In genomic region chr2:94264631-94265098, GRCm38 (mm10) we compare ENCODE assay signal across 8 mouse cellular contexts.
DNase-seq lines count a peak whose midpoint lies in the region; ATAC-seq and TF ChIP-seq lines count a peak whose summit lies in the region.

No protein-coding gene starts in this region.

- no peaks in the 10 kb centered on the region for H3K36me3 ChIP-seq in kidney, adult 2 months (ENCODE audit: control insufficient read depth, insufficient read depth, low read length)
- H3K36me3 ChIP-seq in hindbrain, embryonic 12.5 days: no peaks in the 10 kb centered on the region
- no peaks in the 10 kb centered on the region for H3K36me3 ChIP-seq in midbrain, embryonic 16.5 days (ENCODE audit: control insufficient read depth, insufficient read depth, low read length)

- no peak overlapping the region for H3K27ac ChIP-seq in kidney, adult 2 months (ENCODE audit: insufficient read depth, low read depth, low read length)
- peak overlapping the region; percentile 70 for H3K27ac ChIP-seq in hindbrain, embryonic 12.5 days
- H3K27ac ChIP-seq in midbrain, embryonic 16.5 days (ENCODE audit: low read length): peak overlapping the region; percentile 89

- peak; percentile 55 for ATAC-seq in hindbrain, embryonic 12.5 days (ENCODE audit: low FRiP score)
- ATAC-seq in midbrain, embryonic 16.5 days: peak; percentile 57

- 0 out of 2 replicates have a peak, but pooled peaks cover 2% of the 10 kb centered on the region for H3K4me1 ChIP-seq in kidney, adult 2 months (ENCODE audit: control insufficient read depth, insufficient read depth, low read length)
- peaks cover 38% of the 10 kb centered on the region for H3K4me1 ChIP-seq in hindbrain, embryonic 12.5 days
- peaks cover 32% of the 10 kb centered on the region for H3K4me1 ChIP-seq in midbrain, embryonic 16.5 days (ENCODE audit: control insufficient read depth, insufficient read depth, low read length)

- DNase-seq in kidney, adult 2 months: no peak
- no peak for DNase-seq in kidney, adult 9 months
- peak; percentile 39 for DNase-seq in embryo, embryonic 10 days (ENCODE audit: low spot score)
- no peak for DNase-seq in thymus, postnatal 14 days
- no peak for DNase-seq in frontal cortex, postnatal 25 days (ENCODE audit: low spot score in 2 of 2)
- no peak for DNase-seq in cerebellum, adult 8-10 months

- peaks cover 2% of the 10 kb centered on the region; the same call in 1 of the 2 replicates for H3K27me3 ChIP-seq in kidney, adult 2 months (replicated peaks; ENCODE audit: control insufficient read depth, insufficient read depth, low read length)
- H3K27me3 ChIP-seq in hindbrain, embryonic 12.5 days: peaks cover 13% of the 10 kb centered on the region
- H3K27me3 ChIP-seq in midbrain, embryonic 16.5 days (ENCODE audit: control insufficient read depth, insufficient read depth, low read depth, low read length): no peaks in the 10 kb centered on the region

- H3K4me3 ChIP-seq in kidney, adult 2 months (ENCODE audit: insufficient read depth, low read depth, low read length): peak overlapping the region; percentile 11; the same call in 1 of the 2 replicates
- peak overlapping the region; percentile 34 for H3K4me3 ChIP-seq in hindbrain, embryonic 12.5 days
- H3K4me3 ChIP-seq in midbrain, embryonic 16.5 days (ENCODE audit: low read depth, low read length): peak overlapping the region; percentile 39

- no peak for TF ChIP-seq CTCF in kidney, adult 2 months (conservative IDR thresholded peaks at IDR 0.05; ENCODE audit: insufficient read depth, insufficient read length, low read depth, low read length)

- no peaks in the 10 kb centered on the region for H3K9me3 ChIP-seq in hindbrain, embryonic 12.5 days (replicated peaks)
- no peaks in the 10 kb centered on the region for H3K9me3 ChIP-seq in midbrain, embryonic 16.5 days (replicated peaks; ENCODE audit: control insufficient read depth, low read length, poor library complexity, severe bottlenecking)

- peak overlapping the region; percentile 43; the same call in 1 of the 2 replicates for H3K9ac ChIP-seq in hindbrain, embryonic 12.5 days
- H3K9ac ChIP-seq in midbrain, embryonic 16.5 days (ENCODE audit: low read depth, low read length): peak overlapping the region; percentile 57

- H3K4me2 ChIP-seq in hindbrain, embryonic 12.5 days (replicated peaks): peak overlapping the region; percentile 62
- H3K4me2 ChIP-seq in midbrain, embryonic 16.5 days (ENCODE audit: low read length): peak overlapping the region; percentile 84

- TF ChIP-seq POLR2A in kidney, adult 2 months (IDR thresholded peaks at IDR 0.05; ENCODE audit: low read depth, low read length): no peak

- 1% methylated on average over 12 of the region's 12 CpGs for WGBS in kidney, adult 2 months
- WGBS in hindbrain, embryonic 12.5 days: under 1% methylated on average over 12 of the region's 12 CpGs
- under 1% methylated on average over 11 of the region's 12 CpGs for WGBS in midbrain, embryonic 16.5 days
